Mouse (Mus musculus) right cerebral cortex, postnatal 36 days (tissue): Measurements from ENCODE around the gene Atl3.
A peak's percentile ranks its signal among the peaks of the same experiment; 100 is the strongest.
"Not testable (repeated sequence)": the region's sequence is repeated elsewhere in the genome, so short reads cannot be mapped to it uniquely, and the experiment has no call there.

Experiments
- DNase-seq, 2 experiments: peaks; one replicate each; pipeline ENCODE4 v3.0.0; 2022; ENCODE audit warnings: low spot score in 2 of 2, mixed read lengths in 1 of 2

Atl3 gene

GRCm38 (mm10) chr19:7493352-7494186 lies at the start of gene Atl3:
Gene Atl3 (plus strand): TSS chr19:7494040.
- DNase-seq, result no peak

- no peak for DNase-seq
These were observed 48.7 kb upstream of the Atl3 start for GRCm38 (mm10) chr19:7445105-7445504.

- DNase-seq, result no peak
These were observed 48.2 kb upstream of the Atl3 start for GRCm38 (mm10) chr19:7445596-7445995.

- DNase-seq, result no peak
These were observed 37.0 kb upstream of the Atl3 start for GRCm38 (mm10) chr19:7456803-7457202.

- DNase-seq, result no peak
These were observed 34.9 kb upstream of the Atl3 start for GRCm38 (mm10) chr19:7458901-7459300.

GRCm38 (mm10) chr19:7459370-7459769 lies 34.5 kb upstream of the Atl3 start:
- DNase-seq, result no peak

- DNase-seq, result no peak
These were observed 25.9 kb upstream of the Atl3 start for GRCm38 (mm10) chr19:7467915-7468314.

GRCm38 (mm10) chr19:7470643-7471042 lies 23.2 kb upstream of the Atl3 start:
- no peak for DNase-seq

GRCm38 (mm10) chr19:7479751-7480248 lies 14.0 kb upstream of the Atl3 start:
- no peak for DNase-seq

GRCm38 (mm10) chr19:7481541-7482265 lies 12.1 kb upstream of the Atl3 start:
- peak; percentile 36 to 43 for DNase-seq

GRCm38 (mm10) chr19:7482266-7482598 lies 11.6 kb upstream of the Atl3 start:
- DNase-seq, result no peak

GRCm38 (mm10) chr19:7482599-7483511 lies 11.0 kb upstream of the Atl3 start, which contains the start of gene Rtn3:
Gene Rtn3 (minus strand): TSS chr19:7483281.
- peak; percentile 95 for DNase-seq

GRCm38 (mm10) chr19:7483512-7483882 lies 10.3 kb upstream of the Atl3 start:
- DNase-seq, result peak; percentile 68 to 69

- no peak for DNase-seq
These were observed 9.8 kb upstream of the Atl3 start for GRCm38 (mm10) chr19:7484076-7484475.

GRCm38 (mm10) chr19:7487680-7488079 lies 6.2 kb upstream of the Atl3 start:
- DNase-seq, result no peak

- DNase-seq, result no peak
These were observed 1.9 kb upstream of the Atl3 start for GRCm38 (mm10) chr19:7491960-7492359.

- DNase-seq, result no peak
These were observed 1.2 kb upstream of the Atl3 start for GRCm38 (mm10) chr19:7492682-7493081.

GRCm38 (mm10) chr19:7494187-7495015 lies 561 bp downstream of the Atl3 start:
- peak; percentile 97 to 99 for DNase-seq

GRCm38 (mm10) chr19:7495221-7496038 lies 1.6 kb downstream of the Atl3 start:
- DNase-seq, result no peak

GRCm38 (mm10) chr19:7496070-7496469 lies 2.2 kb downstream of the Atl3 start:
- not testable (repeated sequence) for DNase-seq
